Mouse (Mus musculus) limb, embryonic 15.5 days (tissue): Measurements from ENCODE around the gene Gm20388. TPM values are rescaled to one million over a fixed set of nuclear protein-coding genes. Genes with fewer than 3 reads are reported as not detected.

Source experiments
- ATAC-seq: fragments of 200-750 bp; cut with Nextera tagmentation; 2 replicates; pipeline ENCODE4 v1.8.0; 2017; ENCODE audit warnings: low read depth, moderate TSS enrichment; ENCODE audit not compliant: insufficient number of reproducible peaks, low FRiP score, low TSS enrichment
- H3K27ac ChIP-seq: fragments of 300-500 bp; sonication (generic); 2 replicates; pipeline ENCODE4 v1.5.1; 2015; ENCODE audit warnings: moderate library complexity, mild to moderate bottlenecking, inconsistent platforms
- H3K27me3 ChIP-seq: fragments of 300-500 bp; sonication (generic); 2 replicates; pipeline ENCODE4 v1.6.1; 2015; ENCODE audit warnings: inconsistent platforms
- H3K36me3 ChIP-seq: fragments of 300-500 bp; sonication (generic); 2 replicates; pipeline ENCODE4 v1.6.1; 2015; ENCODE audit warnings: inconsistent platforms
- H3K4me1 ChIP-seq: fragments of 300-500 bp; sonication (generic); 2 replicates; pipeline ENCODE4 v1.6.1; 2015; ENCODE audit warnings: inconsistent platforms
- H3K4me2 ChIP-seq: fragments of 300-500 bp; sonication (generic); 2 replicates; pipeline ENCODE4 v1.6.1; 2015; ENCODE audit warnings: mild to moderate bottlenecking, inconsistent platforms
- H3K4me3 ChIP-seq: fragments of 300-500 bp; sonication (generic); 2 replicates; pipeline ENCODE4 v1.5.1; 2015; ENCODE audit warnings: mild to moderate bottlenecking, inconsistent platforms
- H3K9ac ChIP-seq: fragments of 300-500 bp; sonication (generic); 2 replicates; pipeline ENCODE4 v1.6.1; 2015; ENCODE audit warnings: inconsistent platforms
- H3K9me3 ChIP-seq: fragments of 300-500 bp; sonication (generic); 2 replicates; pipeline ENCODE4 v1.6.1; 2016; ENCODE audit warnings: inconsistent platforms
- WGBS: fragments of 180-500 bp; shearing (Covaris S2); methylation state at CpG from one replicate; pipeline ENCODE4 v1.1.7; 2015; 5-methylcytosine and 5-hydroxymethylcytosine counted together
- polyA plus RNA-seq: library from polyadenylated mRNA; unstranded; fragments of >200 nt; fragmentation: Nextera tagmentation; extraction: Ambion mirVana; gene quantifications from 2 replicates; pipeline ENCODE4 v1.2.1, GENCODE M21; 2015

The Gm20388 gene
- polyA plus RNA-seq, 1 experiment from 2014 or later = 4.9 TPM

DNA sequence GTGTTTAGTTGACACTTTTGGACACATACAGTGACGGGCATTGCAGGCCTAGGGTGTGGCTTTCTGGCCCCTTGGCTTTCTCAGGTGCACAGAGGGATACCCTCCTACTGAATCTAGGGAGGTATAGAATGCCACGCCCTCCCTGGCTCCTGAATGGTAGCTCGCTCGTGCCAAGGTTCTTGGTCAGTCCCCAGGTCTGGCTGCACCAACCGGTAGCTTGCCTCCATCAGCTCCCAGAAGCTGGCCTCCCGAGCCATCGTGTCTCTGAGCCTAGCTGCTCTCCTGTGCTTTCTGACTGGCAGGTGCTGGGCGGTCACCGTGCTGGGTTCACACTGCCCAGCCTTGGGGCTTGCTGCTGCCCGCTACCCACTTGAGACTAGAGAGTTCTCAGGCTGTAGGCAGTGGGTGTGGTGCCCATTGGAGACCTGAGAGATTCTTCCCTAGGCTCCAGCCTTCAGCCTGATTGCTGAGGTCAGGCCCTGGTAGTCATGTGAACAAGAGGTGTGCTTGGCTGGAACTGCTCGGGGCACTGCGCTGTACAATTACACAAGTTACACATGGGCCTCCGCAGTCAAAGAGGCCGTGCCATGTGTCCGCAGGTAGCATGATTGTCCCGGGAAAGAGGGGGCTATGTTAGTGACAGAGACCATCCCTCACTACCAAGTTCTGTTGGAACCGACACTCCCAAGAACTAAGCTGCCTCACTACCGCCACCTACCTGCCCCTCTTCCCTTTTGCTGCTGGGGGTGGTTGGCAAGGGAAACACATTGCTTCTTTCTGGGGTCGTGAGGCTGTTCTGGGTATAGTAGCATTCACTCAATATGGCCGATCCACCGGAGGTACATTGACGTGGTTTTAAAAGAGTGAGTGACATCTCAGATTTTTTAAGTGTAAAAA lies 651.1 kb downstream of the Gm20388 start:
- no peaks in the 10 kb centered on the region for H3K27me3 ChIP-seq
- H3K4me1 ChIP-seq = peaks cover 82% of the 10 kb centered on the region
- no peak overlapping the region for H3K9ac ChIP-seq
- ATAC-seq = no peak
- 77% methylated on average over 22 of the region's 22 CpGs for WGBS
- H3K4me2 ChIP-seq = no peak overlapping the region
- H3K9me3 ChIP-seq = no peaks in the 10 kb centered on the region
- no peak overlapping the region for H3K4me3 ChIP-seq
- H3K27ac ChIP-seq = no peak overlapping the region
- peaks cover 5% of the 10 kb centered on the region for H3K36me3 ChIP-seq

DNA sequence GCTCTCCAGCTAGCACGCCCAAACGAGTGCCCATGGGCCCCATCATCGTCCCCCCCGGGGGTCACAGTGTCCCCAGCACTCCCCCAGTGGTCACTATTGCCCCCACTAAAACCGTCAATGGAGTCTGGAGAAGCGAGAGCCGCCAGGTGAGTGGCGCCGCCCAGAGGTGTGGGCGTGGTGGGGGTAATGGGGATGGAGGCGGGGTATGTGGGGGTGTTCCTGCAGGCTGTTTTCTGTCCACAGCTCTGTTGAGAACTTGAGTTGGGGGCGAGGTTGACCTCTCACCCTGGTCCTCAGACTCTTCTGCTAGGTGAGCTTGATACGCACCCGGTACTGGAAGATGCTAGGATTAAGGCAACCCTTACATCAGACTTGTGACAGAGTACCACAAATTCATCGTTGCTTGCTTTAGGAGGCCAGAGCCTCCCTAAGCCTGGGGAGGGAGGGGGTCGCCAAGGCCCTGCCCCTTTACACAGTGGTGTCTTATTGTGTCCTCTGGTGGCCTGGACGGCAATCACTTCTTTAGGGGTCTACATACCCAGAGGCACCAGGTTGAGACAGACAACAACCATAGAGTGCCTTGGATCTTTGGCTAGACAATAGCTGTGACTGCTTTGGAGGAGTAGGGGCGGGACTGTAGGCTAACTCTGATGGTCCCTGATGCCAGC lies 652.2 kb downstream of the Gm20388 start:
- H3K27me3 ChIP-seq = no peaks in the 10 kb centered on the region
- H3K9me3 ChIP-seq = no peaks in the 10 kb centered on the region
- ATAC-seq = no peak
- H3K4me2 ChIP-seq = no peak overlapping the region
- WGBS = 62% methylated on average over 18 of the region's 18 CpGs
- peaks cover 15% of the 10 kb centered on the region for H3K36me3 ChIP-seq
- H3K4me3 ChIP-seq = no peak overlapping the region
- peaks cover 74% of the 10 kb centered on the region for H3K4me1 ChIP-seq
- peak overlapping the region; percentile 72 for H3K27ac ChIP-seq
- no peak overlapping the region for H3K9ac ChIP-seq

DNA sequence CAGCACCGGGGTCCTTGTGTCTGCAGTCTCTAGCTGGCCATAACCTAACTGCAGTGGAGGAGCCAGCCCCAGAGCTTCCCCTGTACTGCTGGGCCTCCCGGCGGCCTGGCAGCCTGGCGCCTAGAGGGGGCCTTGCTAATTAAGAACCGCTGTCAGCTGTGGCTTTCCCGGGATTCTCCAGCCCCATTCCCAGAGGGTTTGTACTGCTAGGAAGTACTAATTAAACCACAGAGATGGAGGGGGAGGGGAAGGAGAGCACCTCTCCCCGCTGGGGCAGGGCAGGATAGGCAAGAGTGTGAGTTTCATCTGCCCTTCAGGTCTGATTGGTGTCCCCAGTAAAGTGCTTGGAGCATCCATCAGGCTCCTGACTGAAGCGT lies 652.7 kb downstream of the Gm20388 start:
- Histone ChIP-seq H3K9ac (no peak overlapping the region), H3K4me3 (no peak overlapping the region), H3K4me1 (peaks cover 69% of the 10 kb centered on the region), H3K27ac (peak overlapping the region; percentile 72), H3K27me3 (no peaks in the 10 kb centered on the region), H3K4me2 (no peak overlapping the region), H3K36me3 (peaks cover 21% of the 10 kb centered on the region), H3K9me3 (no peaks in the 10 kb centered on the region)
- WGBS = 8% methylated on average over 8 of the region's 8 CpGs
- no peak; the same call in 1 of the 2 replicates for ATAC-seq

DNA sequence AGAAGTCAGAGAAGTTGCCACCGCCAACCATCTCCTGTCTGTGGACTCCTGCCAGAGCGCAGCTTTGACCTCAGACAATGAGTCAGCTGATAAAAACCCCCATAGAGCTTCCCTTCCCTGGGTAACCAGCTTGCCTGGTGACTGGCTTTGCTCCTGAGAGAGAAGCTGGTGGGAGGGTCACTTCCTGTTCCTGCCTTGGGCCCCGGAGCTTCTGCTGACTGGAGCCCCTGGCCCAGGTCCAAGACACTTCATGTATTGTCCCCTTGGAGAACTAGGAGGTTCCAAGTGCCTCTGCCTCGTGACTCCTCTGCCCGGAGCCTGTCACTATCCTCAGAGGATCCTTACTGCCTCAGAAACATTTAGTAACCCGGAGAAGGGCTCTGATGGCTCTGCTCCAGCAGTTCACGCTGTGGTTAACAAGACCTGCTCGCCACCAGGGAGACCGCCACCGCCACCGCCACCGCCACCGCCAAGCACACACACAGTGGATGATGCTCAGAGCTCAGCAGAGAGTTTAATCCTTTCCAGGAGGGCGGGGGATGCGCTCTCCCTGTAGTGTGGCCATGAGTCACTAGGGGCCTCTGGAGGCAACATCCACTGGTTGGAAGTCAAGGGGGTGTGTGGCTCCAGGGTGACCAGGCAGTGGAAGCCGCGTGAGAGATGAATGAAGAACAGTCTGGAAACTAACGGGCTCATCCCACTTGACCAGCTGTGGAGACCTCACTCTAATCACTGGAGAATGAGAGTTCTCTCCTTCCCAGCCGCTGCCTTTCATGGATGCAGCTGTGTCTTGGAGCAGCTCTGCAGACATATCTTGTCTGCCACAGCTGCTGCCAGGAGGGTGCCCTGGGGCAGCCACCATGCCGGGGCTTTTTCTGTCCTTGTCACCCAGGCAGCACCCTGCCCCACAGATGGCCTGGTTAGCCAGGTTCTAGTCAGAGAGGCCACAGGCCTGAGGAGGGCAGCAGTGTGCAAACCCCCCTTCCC lies 653.5 kb downstream of the Gm20388 start:
- peaks cover 62% of the 10 kb centered on the region for H3K4me1 ChIP-seq
- H3K9ac ChIP-seq = no peak overlapping the region
- peak overlapping the region; percentile 72 for H3K27ac ChIP-seq
- ATAC-seq = peak; percentile 11; the same call in 1 of the 2 replicates
- no peak overlapping the region for H3K4me3 ChIP-seq
- H3K36me3 ChIP-seq = peaks cover 29% of the 10 kb centered on the region
- no peaks in the 10 kb centered on the region for H3K27me3 ChIP-seq
- no peaks in the 10 kb centered on the region for H3K9me3 ChIP-seq
- WGBS = 19% methylated on average over 20 of the region's 20 CpGs
- H3K4me2 ChIP-seq = 0 out of 2 replicates have a peak overlapping the region, but pooled peaks have one; percentile 10

DNA sequence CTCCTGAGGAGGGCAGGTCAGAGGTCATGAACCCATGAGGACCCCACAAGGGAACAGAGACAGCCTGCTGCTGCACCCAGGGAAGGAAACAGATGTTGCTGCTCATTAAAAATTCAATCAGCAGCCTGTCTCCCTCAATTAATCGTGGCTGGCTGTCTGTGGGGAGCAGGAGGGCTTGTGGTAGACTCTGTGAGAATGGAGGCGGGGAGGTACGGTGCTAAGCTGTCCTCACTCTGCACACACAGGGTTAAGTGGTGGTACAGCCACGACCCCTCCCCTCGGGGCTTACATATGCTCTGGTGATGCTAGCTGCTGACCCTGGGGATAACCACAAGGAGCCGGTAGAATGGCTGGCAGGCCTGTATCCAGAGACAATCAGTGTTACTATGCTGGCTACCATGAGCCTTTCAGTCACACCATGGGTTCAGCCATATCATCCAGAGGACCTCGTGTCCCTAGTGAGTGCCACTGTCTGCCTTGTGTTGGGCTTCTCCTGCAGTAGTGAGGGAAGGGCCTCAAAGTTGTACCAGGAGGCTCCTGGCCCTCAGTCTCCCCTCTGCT lies 654.6 kb downstream of the Gm20388 start:
- no peak for ATAC-seq
- Histone ChIP-seq H3K27ac (no peak overlapping the region), H3K4me2 (no peak overlapping the region), H3K9ac (no peak overlapping the region), H3K27me3 (no peaks in the 10 kb centered on the region), H3K36me3 (peaks cover 35% of the 10 kb centered on the region), H3K4me3 (no peak overlapping the region), H3K9me3 (no peaks in the 10 kb centered on the region), H3K4me1 (peaks cover 54% of the 10 kb centered on the region)
- 28% methylated on average over 7 of the region's 7 CpGs for WGBS

DNA sequence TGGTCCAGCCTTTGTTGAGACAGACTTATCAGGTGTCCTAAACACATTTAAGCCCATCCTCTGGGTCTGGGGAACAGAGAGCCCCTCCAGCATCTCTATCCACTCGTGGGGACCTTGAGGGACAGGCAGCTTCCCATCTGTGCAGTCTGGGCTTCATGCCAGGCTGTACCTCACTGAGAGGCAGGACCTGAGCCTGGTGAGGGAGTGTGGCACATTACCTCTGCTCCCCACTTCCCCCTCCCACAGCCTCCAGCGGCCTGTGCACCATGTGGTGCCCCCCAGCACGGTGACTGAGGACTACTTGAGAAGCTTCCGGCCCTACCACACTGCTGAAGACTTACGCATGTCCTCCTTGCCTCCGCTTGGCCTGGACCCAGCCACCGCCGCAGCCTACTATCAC lies 656.0 kb downstream of the Gm20388 start:
- WGBS = 73% methylated on average over 8 of the region's 8 CpGs
- ATAC-seq = no peak
- H3K4me1 ChIP-seq = peaks cover 47% of the 10 kb centered on the region
- H3K4me3 ChIP-seq = no peak overlapping the region
- no peaks in the 10 kb centered on the region for H3K9me3 ChIP-seq
- peaks cover 48% of the 10 kb centered on the region for H3K36me3 ChIP-seq
- H3K27ac ChIP-seq = no peak overlapping the region
- H3K27me3 ChIP-seq = no peaks in the 10 kb centered on the region
- no peak overlapping the region for H3K4me2 ChIP-seq
- no peak overlapping the region for H3K9ac ChIP-seq

DNA sequence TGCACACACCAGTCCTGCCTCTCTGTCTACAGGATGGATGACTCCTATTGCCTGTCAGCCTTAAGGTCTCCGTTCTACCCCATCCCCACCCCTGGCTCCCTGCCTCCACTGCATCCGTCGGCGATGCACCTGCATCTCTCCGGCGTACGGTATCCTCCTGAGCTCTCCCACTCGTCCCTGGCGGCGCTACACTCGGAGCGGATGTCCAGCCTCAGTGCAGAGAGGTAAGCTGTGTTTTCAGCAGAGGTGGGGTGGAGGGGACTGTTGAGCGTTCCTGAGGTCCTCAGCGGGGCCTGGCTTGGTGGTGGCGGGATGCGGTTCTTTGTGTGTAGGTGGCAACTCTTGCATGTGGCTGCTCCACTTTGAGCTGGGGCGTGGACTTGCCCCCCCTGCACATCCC lies 657.1 kb downstream of the Gm20388 start:
- ATAC-seq = no peak
- Histone ChIP-seq H3K27me3 (no peaks in the 10 kb centered on the region), H3K9me3 (no peaks in the 10 kb centered on the region), H3K4me3 (no peak overlapping the region), H3K9ac (no peak overlapping the region), H3K36me3 (peaks cover 58% of the 10 kb centered on the region), H3K4me1 (peaks cover 40% of the 10 kb centered on the region), H3K4me2 (no peak overlapping the region), H3K27ac (no peak overlapping the region)
- 96% methylated on average over 17 of the region's 17 CpGs for WGBS

DNA sequence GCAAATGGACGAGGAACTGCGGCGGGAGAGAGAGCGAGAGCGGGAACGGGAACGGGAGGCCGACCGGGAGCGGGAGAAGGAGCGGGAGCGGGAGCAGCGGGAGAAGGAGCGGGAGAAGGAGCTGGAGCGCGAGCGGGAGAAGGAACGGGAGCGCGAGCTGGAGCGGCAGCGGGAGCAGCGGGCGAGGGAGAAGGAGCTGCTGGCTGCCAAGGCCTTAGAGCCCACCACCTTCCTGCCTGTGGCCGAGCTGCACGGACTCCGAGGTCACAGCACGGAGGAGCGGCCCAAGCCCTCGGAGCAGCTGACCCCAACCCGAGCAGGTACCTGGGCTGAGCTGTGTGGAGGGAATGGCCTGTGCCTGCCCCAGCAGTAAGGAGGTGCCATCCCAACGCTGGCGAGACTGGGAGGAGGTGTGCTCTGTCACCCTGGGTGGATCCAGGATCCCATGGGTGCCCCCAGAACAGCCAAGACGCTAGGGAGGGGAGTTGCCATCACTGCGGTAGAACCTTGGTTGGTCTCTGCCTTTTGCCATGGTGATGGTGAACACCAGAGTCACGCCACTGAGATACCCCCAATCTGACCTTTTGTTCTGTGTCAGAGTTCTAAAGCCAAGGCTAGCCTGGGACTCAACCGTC lies 657.6 kb downstream of the Gm20388 start:
- WGBS = 95% methylated on average over 37 of the region's 37 CpGs
- Histone ChIP-seq H3K4me1 (peaks cover 40% of the 10 kb centered on the region), H3K27ac (no peak overlapping the region), H3K36me3 (peaks cover 64% of the 10 kb centered on the region), H3K9me3 (no peaks in the 10 kb centered on the region), H3K4me2 (no peak overlapping the region), H3K4me3 (no peak overlapping the region), H3K9ac (no peak overlapping the region), H3K27me3 (no peaks in the 10 kb centered on the region)
- ATAC-seq = no peak

DNA sequence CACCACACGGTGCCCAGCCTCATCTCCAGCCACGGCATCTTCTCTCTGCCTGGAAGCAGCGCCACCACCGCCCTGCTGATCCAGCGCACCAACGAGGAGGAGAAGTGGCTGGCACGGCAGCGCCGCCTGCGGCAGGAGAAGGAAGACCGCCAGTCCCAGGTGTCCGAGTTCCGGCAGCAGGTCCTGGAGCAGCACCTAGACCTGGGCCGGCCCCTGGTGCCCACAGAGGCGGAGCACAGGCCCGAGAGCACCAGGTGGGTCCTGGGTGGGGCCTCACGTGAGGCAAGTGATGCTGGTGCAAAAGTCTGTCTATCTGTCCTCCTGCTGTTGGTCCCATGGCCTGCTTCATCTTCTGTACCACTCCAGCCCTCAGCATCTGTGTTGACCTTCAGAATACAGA lies 658.5 kb downstream of the Gm20388 start:
- H3K36me3 ChIP-seq = peaks cover 72% of the 10 kb centered on the region
- H3K4me1 ChIP-seq = peaks cover 39% of the 10 kb centered on the region

DNA sequence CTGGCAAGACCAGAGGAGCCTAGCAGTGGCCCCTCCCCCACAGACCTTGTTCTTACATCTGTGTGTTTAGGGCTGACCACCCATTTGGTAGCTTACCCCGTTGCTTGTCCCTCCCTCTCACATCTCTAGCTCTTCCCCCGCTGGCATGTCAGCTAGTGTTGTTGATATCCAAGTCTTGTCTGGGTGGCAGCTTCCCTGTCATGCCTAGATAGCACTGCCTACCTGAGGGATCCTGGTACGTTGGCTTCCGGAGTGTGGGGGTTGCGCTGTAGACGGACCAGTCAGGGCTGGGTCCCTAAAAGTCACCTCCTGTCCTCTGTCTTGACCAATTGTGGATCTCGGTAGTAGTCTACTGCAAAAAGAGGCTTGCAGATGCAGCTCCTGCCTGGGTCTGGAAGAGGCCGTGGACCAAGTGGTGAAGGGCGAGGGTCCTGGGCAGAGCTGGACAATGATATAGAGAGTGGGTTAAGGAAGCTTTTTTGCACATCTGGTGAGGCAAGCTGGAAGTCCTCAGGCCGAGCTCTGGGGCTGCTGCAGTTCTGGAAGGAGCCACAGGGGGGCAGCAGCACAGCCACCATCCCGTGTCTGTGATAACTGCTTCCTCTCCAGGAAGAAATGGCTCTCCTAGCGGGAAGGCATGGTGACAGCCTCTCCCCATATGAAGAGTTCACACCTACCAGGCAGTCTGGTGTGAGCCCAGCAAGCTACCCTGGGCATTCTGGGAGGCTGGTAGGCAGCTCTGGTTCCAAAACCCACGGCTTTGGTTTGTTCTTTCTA lies 659.5 kb downstream of the Gm20388 start:
- Histone ChIP-seq H3K4me1 (peaks cover 39% of the 10 kb centered on the region), H3K4me3 (no peak overlapping the region), H3K4me2 (no peak overlapping the region), H3K27me3 (no peaks in the 10 kb centered on the region), H3K9me3 (no peaks in the 10 kb centered on the region), H3K9ac (no peak overlapping the region), H3K27ac (no peak overlapping the region), H3K36me3 (peaks cover 82% of the 10 kb centered on the region)
- no peak for ATAC-seq
- 53% methylated on average over 13 of the region's 13 CpGs for WGBS

More for the DNA sequence above, 658.5 kb downstream of the Gm20388 start:
- no peak overlapping the region for H3K27ac ChIP-seq
- H3K27me3 ChIP-seq = no peaks in the 10 kb centered on the region
- H3K9ac ChIP-seq = no peak overlapping the region
- no peaks in the 10 kb centered on the region for H3K9me3 ChIP-seq
- H3K4me3 ChIP-seq = no peak overlapping the region
- no peak for ATAC-seq
- 93% methylated on average over 17 of the region's 17 CpGs for WGBS
- H3K4me2 ChIP-seq = no peak overlapping the region
